Mouse (Mus musculus) C2C12 (cell line): ENCODE data around the gene Pknox1. TPM values are rescaled to one million over a fixed set of nuclear protein-coding genes. Genes with fewer than 3 reads are reported as not detected.

Source experiments
- H3K27me3 ChIP-seq: one replicate; pipeline ENCODE4 v1.6.1; 2011; ENCODE audit not compliant: control insufficient read depth, insufficient read depth, insufficient read length
- H3K36me3 ChIP-seq: one replicate; pipeline ENCODE4 v1.6.1; 2011; ENCODE audit not compliant: control insufficient read depth, insufficient read depth
- H3K4me3 ChIP-seq: one replicate; pipeline ENCODE4 v1.5.1; 2011; ENCODE audit warnings: mild to moderate bottlenecking, control low read depth; ENCODE audit not compliant: poor library complexity, insufficient read depth, severe bottlenecking
- H3K79me2 ChIP-seq: one replicate; pipeline ENCODE4 v1.6.1; 2011; ENCODE audit not compliant: control insufficient read depth, insufficient read depth
- H3K79me3 ChIP-seq: one replicate; pipeline ENCODE4 v1.6.1; 2011; ENCODE audit warnings: low read depth, control low read depth
- H3ac ChIP-seq: one replicate; pipeline ENCODE3; 2011; ENCODE audit warnings: low read depth; ENCODE audit not compliant: control insufficient read depth, insufficient read length
- CEBPB ChIP-seq: IDR thresholded peaks from one replicate; pipeline ENCODE4 v1.6.1; 2011; ENCODE audit warnings: low read depth, mild to moderate bottlenecking, control low read depth, moderate library complexity
- CTCF ChIP-seq: IDR thresholded peaks from one replicate; pipeline ENCODE4 v1.5.1; 2011; ENCODE audit not compliant: control insufficient read depth, insufficient read depth, insufficient read length
- FOSL1 ChIP-seq: IDR thresholded peaks from one replicate; pipeline ENCODE4 v1.8.0; 2011; ENCODE audit warnings: mild to moderate bottlenecking, low read length; ENCODE audit not compliant: poor library complexity, insufficient read depth, severe bottlenecking
- MAX ChIP-seq: IDR thresholded peaks from one replicate; pipeline ENCODE4 v1.6.1; 2011; ENCODE audit warnings: mild to moderate bottlenecking, control low read depth
- MYOD1 ChIP-seq: IDR thresholded peaks from one replicate; pipeline ENCODE4 v1.6.1; 2011; ENCODE audit warnings: low read depth; ENCODE audit not compliant: control insufficient read depth, insufficient read length
- MYOG ChIP-seq: IDR thresholded peaks from one replicate; pipeline ENCODE4 v1.6.1; 2011; ENCODE audit not compliant: control insufficient read depth, insufficient read length; ENCODE audit errors: extremely low read depth
- USF1 ChIP-seq: IDR thresholded peaks from one replicate; pipeline ENCODE4 v1.6.1; 2011; ENCODE audit warnings: low read depth, mild to moderate bottlenecking, control low read depth, moderate library complexity
- polyA plus RNA-seq: library from polyadenylated mRNA; unstranded; fragments of >200 nt; fragmentation: generic; extraction: Trizol; gene quantifications from one replicate; pipeline ENCODE4 v1.2.1, GENCODE M21; 2012; ENCODE audit warnings: missing spikeins

Gene Pknox1
- polyA plus RNA-seq, 1 experiment = 13.6 TPM

GRCm38 (mm10) chr17:31576394-31577175 is 12.1 kb downstream of the Pknox1 start:
- no peak overlapping the region for H3K4me3 ChIP-seq
- TF ChIP-seq USF1 (no peak), MYOD1 (no peak), FOSL1 (no peak), CTCF (no peak), MAX (no peak), MYOG (no peak), CEBPB (no peak)
- no peak overlapping the region for H3ac ChIP-seq
- H3K36me3 ChIP-seq = no peaks in the 10 kb centered on the region
- no peaks in the 10 kb centered on the region for H3K27me3 ChIP-seq
- H3K79me2 ChIP-seq = peaks cover 26% of the 10 kb centered on the region
- H3K79me3 ChIP-seq = no peaks in the 10 kb centered on the region

- Histone ChIP-seq H3K36me3 (no peaks in the 10 kb centered on the region), H3K27me3 (no peaks in the 10 kb centered on the region), H3ac (no peak overlapping the region), H3K79me3 (no peaks in the 10 kb centered on the region), H3K4me3 (no peak overlapping the region), H3K79me2 (peaks cover 23% of the 10 kb centered on the region)
- no peak for TF ChIP-seq CEBPB
- TF ChIP-seq FOSL1 = no peak
- no peak for TF ChIP-seq MYOG
- no peak for TF ChIP-seq USF1
- no peak for TF ChIP-seq MAX
- no peak for TF ChIP-seq MYOD1
- no peak for TF ChIP-seq CTCF
Measured at GRCm38 (mm10) chr17:31580344-31580743, 15.8 kb downstream of the Pknox1 start.

GRCm38 (mm10) chr17:31583185-31583584 is 18.7 kb downstream of the Pknox1 start:
- TF ChIP-seq USF1 (no peak), MAX (no peak), CTCF (no peak), FOSL1 (no peak), MYOG (no peak), CEBPB (no peak), MYOD1 (no peak)
- Histone ChIP-seq H3K79me2 (peaks cover 9% of the 10 kb centered on the region), H3K36me3 (no peaks in the 10 kb centered on the region), H3K4me3 (no peak overlapping the region), H3K27me3 (no peaks in the 10 kb centered on the region), H3ac (no peak overlapping the region), H3K79me3 (no peaks in the 10 kb centered on the region)

GRCm38 (mm10) chr17:31583781-31584180 is 19.2 kb downstream of the Pknox1 start:
- TF ChIP-seq MYOD1 (no peak), CTCF (no peak)
- Histone ChIP-seq H3K27me3 (no peaks in the 10 kb centered on the region), H3K4me3 (no peak overlapping the region), H3K36me3 (no peaks in the 10 kb centered on the region), H3K79me3 (no peaks in the 10 kb centered on the region), H3ac (no peak overlapping the region), H3K79me2 (peaks cover 9% of the 10 kb centered on the region)

- TF ChIP-seq CEBPB (no peak), MAX (no peak), FOSL1 (no peak), USF1 (no peak), MYOD1 (no peak), CTCF (no peak), MYOG (no peak)
- H3K79me3 ChIP-seq = no peaks in the 10 kb centered on the region
- peaks cover 7% of the 10 kb centered on the region for H3K36me3 ChIP-seq
- no peaks in the 10 kb centered on the region for H3K79me2 ChIP-seq
- H3K27me3 ChIP-seq = no peaks in the 10 kb centered on the region
- H3K4me3 ChIP-seq = no peak overlapping the region
- H3ac ChIP-seq = no peak overlapping the region
Measured at GRCm38 (mm10) chr17:31588115-31588514, 23.6 kb downstream of the Pknox1 start.

GRCm38 (mm10) chr17:31588726-31589125 is 24.2 kb downstream of the Pknox1 start:
- Histone ChIP-seq H3K79me2 (no peaks in the 10 kb centered on the region), H3K36me3 (peaks cover 7% of the 10 kb centered on the region), H3ac (no peak overlapping the region), H3K79me3 (no peaks in the 10 kb centered on the region), H3K27me3 (no peaks in the 10 kb centered on the region), H3K4me3 (no peak overlapping the region)
- no peak for TF ChIP-seq MYOG
- no peak for TF ChIP-seq USF1
- TF ChIP-seq MAX = no peak
- TF ChIP-seq FOSL1 = no peak
- TF ChIP-seq MYOD1 = no peak
- TF ChIP-seq CEBPB = no peak
- no peak for TF ChIP-seq CTCF
